Mouse (Mus musculus) myocyte (in vitro differentiated cells): ENCODE measurements around the gene Slc5a10. TPM values are rescaled to one million over a fixed set of nuclear protein-coding genes. Genes with fewer than 3 reads are reported as not detected.

Source experiments
- H3K27me3 ChIP-seq: one replicate; pipeline ENCODE4 v1.6.1; 2011; ENCODE audit not compliant: control insufficient read depth, insufficient read depth, insufficient read length
- H3K36me3 ChIP-seq: one replicate; pipeline ENCODE4 v1.6.1; 2011; ENCODE audit not compliant: control insufficient read depth, insufficient read depth
- H3K4me2 ChIP-seq: one replicate; pipeline ENCODE4 v1.6.1; 2011; ENCODE audit warnings: low read depth, control low read depth
- H3K4me3 ChIP-seq: one replicate; pipeline ENCODE4 v1.5.1; 2011; ENCODE audit warnings: mild to moderate bottlenecking, control low read depth, moderate library complexity
- H3K79me2 ChIP-seq: one replicate; pipeline ENCODE4 v1.6.1; 2011; ENCODE audit not compliant: control insufficient read depth, insufficient read depth
- H3ac ChIP-seq: one replicate; pipeline ENCODE4 v1.6.1; 2011; ENCODE audit not compliant: control insufficient read depth, insufficient read length
- CEBPB ChIP-seq: IDR thresholded peaks from 2 replicates; pipeline ENCODE4 v1.6.1; 2011; ENCODE audit warnings: mild to moderate bottlenecking, moderate library complexity; ENCODE audit not compliant: poor library complexity, insufficient read depth, severe bottlenecking
- E2F4 ChIP-seq: IDR thresholded peaks from one replicate; pipeline ENCODE4 v1.6.1; 2011; ENCODE audit warnings: mild to moderate bottlenecking, control low read depth, moderate library complexity; ENCODE audit not compliant: insufficient read depth
- MAX ChIP-seq: IDR thresholded peaks from one replicate; pipeline ENCODE4 v1.6.1; 2011; ENCODE audit warnings: low read depth, mild to moderate bottlenecking, control low read depth
- MYOD1 ChIP-seq, 3 experiments: IDR thresholded peaks; one replicate each; pipeline ENCODE4 v1.6.1; 2011; ENCODE audit warnings: control low read depth in 2 of 3, low read depth in 2 of 3, mild to moderate bottlenecking in 2 of 3, moderate library complexity in 1 of 3; ENCODE audit not compliant: insufficient read length in 2 of 3, control insufficient read depth in 1 of 3
- MYOG ChIP-seq, 3 experiments: IDR thresholded peaks; one replicate each; pipeline ENCODE4 v1.6.1; 2011; ENCODE audit warnings: control low read depth in 2 of 3, low read depth in 2 of 3, mild to moderate bottlenecking in 2 of 3; ENCODE audit not compliant: insufficient read length in 2 of 3, control insufficient read depth in 1 of 3, insufficient read depth in 1 of 3
- POLR2A ChIP-seq: IDR thresholded peaks from one replicate; pipeline ENCODE4 v1.6.1; 2011; ENCODE audit warnings: low read depth, mild to moderate bottlenecking, control low read depth, moderate library complexity; ENCODE audit not compliant: insufficient read length
- POLR2AphosphoS2 ChIP-seq: IDR thresholded peaks from one replicate; pipeline ENCODE4 v1.6.1; 2011; ENCODE audit warnings: low read depth, control low read depth; ENCODE audit not compliant: insufficient read length
- REST ChIP-seq: IDR thresholded peaks from one replicate; pipeline ENCODE4 v1.6.1; 2011; ENCODE audit warnings: mild to moderate bottlenecking, control low read depth, moderate library complexity; ENCODE audit not compliant: insufficient read depth, insufficient read length
- SRF ChIP-seq: IDR thresholded peaks from one replicate; pipeline ENCODE4 v1.6.1; 2011; ENCODE audit warnings: low read depth; ENCODE audit not compliant: control insufficient read depth, insufficient read length
- TCF12 ChIP-seq: IDR thresholded peaks from one replicate; pipeline ENCODE4 v1.6.1; 2011; ENCODE audit warnings: mild to moderate bottlenecking, control low read depth; ENCODE audit not compliant: poor library complexity, insufficient read depth, severe bottlenecking
- TCF3 ChIP-seq: IDR thresholded peaks from one replicate; pipeline ENCODE4 v1.6.1; 2011; ENCODE audit warnings: low read depth, control low read depth; ENCODE audit not compliant: insufficient read length
- USF1 ChIP-seq: IDR thresholded peaks from one replicate; pipeline ENCODE4 v1.6.1; 2011; ENCODE audit warnings: low read depth, mild to moderate bottlenecking, control low read depth, moderate library complexity
- polyA plus RNA-seq: library from polyadenylated mRNA; unstranded; fragments of >200 nt; fragmentation: generic; extraction: Trizol; gene quantifications from one replicate; pipeline ENCODE4 v1.2.1, GENCODE M21; 2012; ENCODE audit warnings: missing spikeins

The Slc5a10 gene
- polyA plus RNA-seq, 1 experiment: 0.05 TPM

GRCm38 (mm10) chr11:61629621-61630020 is 91.0 kb downstream of the Slc5a10 start:
- no peak overlapping the region for H3K4me2 ChIP-seq
- no peak overlapping the region for H3ac ChIP-seq
- TF ChIP-seq POLR2AphosphoS2: no peak
- TF ChIP-seq REST: no peak
- no peak for TF ChIP-seq SRF
- no peak for TF ChIP-seq MYOD1 (IDR thresholded peaks at IDR 0.05; ENCODE audit: control insufficient read depth in 1 of 3, insufficient read length in 2 of 3, low read depth in 2 of 3)
- no peak for TF ChIP-seq MYOG (IDR thresholded peaks at IDR 0.05; ENCODE audit: control insufficient read depth in 1 of 3, insufficient read depth in 1 of 3, insufficient read length in 2 of 3, low read depth in 2 of 3)
- no peak for TF ChIP-seq E2F4
- no peak for TF ChIP-seq CEBPB
- TF ChIP-seq TCF12: no peak
- no peak for TF ChIP-seq POLR2A
- no peak for TF ChIP-seq TCF3
- no peak for TF ChIP-seq USF1
- no peak for TF ChIP-seq MAX
- H3K4me3 ChIP-seq: no peak overlapping the region
- no peaks in the 10 kb centered on the region for H3K36me3 ChIP-seq
- no peaks in the 10 kb centered on the region for H3K79me2 ChIP-seq
- no peaks in the 10 kb centered on the region for H3K27me3 ChIP-seq

- Histone ChIP-seq H3K36me3 (no peaks in the 10 kb centered on the region), H3K79me2 (no peaks in the 10 kb centered on the region)
Observed at GRCm38 (mm10) chr11:61626509-61626908, 94.1 kb downstream of the Slc5a10 start.

GRCm38 (mm10) chr11:61625136-61625535 is 95.5 kb downstream of the Slc5a10 start:
- Histone ChIP-seq H3K79me2 (no peaks in the 10 kb centered on the region), H3K27me3 (no peaks in the 10 kb centered on the region), H3K36me3 (no peaks in the 10 kb centered on the region), H3ac (no peak overlapping the region), H3K4me2 (no peak overlapping the region), H3K4me3 (no peak overlapping the region)
- TF ChIP-seq SRF (no peak), USF1 (no peak), MYOG (IDR thresholded peaks at IDR 0.05; ENCODE audit: control insufficient read depth in 1 of 3, insufficient read depth in 1 of 3, insufficient read length in 2 of 3, low read depth in 2 of 3) (no peak), REST (no peak), MYOD1 (IDR thresholded peaks at IDR 0.05; ENCODE audit: control insufficient read depth in 1 of 3, insufficient read length in 2 of 3, low read depth in 2 of 3) (no peak), POLR2A (no peak)

More at GRCm38 (mm10) chr11:61626509-61626908, 94.1 kb downstream of the Slc5a10 start:
- Histone ChIP-seq H3ac (no peak overlapping the region), H3K27me3 (no peaks in the 10 kb centered on the region), H3K4me3 (no peak overlapping the region), H3K4me2 (no peak overlapping the region)
- no peak for TF ChIP-seq MAX
- no peak for TF ChIP-seq POLR2A
- TF ChIP-seq CEBPB: no peak
- no peak for TF ChIP-seq REST
- no peak for TF ChIP-seq USF1
- TF ChIP-seq POLR2AphosphoS2: no peak
- no peak for TF ChIP-seq MYOG (IDR thresholded peaks at IDR 0.05; ENCODE audit: control insufficient read depth in 1 of 3, insufficient read depth in 1 of 3, insufficient read length in 2 of 3, low read depth in 2 of 3)
- no peak for TF ChIP-seq SRF
- no peak for TF ChIP-seq E2F4
- TF ChIP-seq MYOD1 (IDR thresholded peaks at IDR 0.05; ENCODE audit: control insufficient read depth in 1 of 3, insufficient read length in 2 of 3, low read depth in 2 of 3): no peak
- no peak for TF ChIP-seq TCF12
- TF ChIP-seq TCF3: no peak

Other genes starting within 250 kb of the Slc5a10 start
- 1.1 TPM for gene Mfap4, start 235.4 kb downstream of the Slc5a10 start, polyA plus RNA-seq
- 16.5 TPM for gene Mapk7, start 226.4 kb downstream of the Slc5a10 start, polyA plus RNA-seq
- gene B9d1, start 215.7 kb downstream of the Slc5a10 start, polyA plus RNA-seq: 38.6 TPM
- gene Epn2, start 141.1 kb downstream of the Slc5a10 start, polyA plus RNA-seq: 14.1 TPM
- gene Grap, start 67.6 kb downstream of the Slc5a10 start, polyA plus RNA-seq: 0.06 TPM
- gene Fam83g, start 36.7 kb downstream of the Slc5a10 start, polyA plus RNA-seq: not detected
- 11.5 TPM for gene Prpsap2, start 41.3 kb upstream of the Slc5a10 start, polyA plus RNA-seq
- gene Ulk2, start 134.2 kb upstream of the Slc5a10 start, polyA plus RNA-seq: 9.3 TPM
- gene Akap10, start 209.4 kb upstream of the Slc5a10 start, polyA plus RNA-seq: 6.1 TPM
- gene Specc1, start 235.9 kb upstream of the Slc5a10 start, polyA plus RNA-seq: 27.7 TPM